17 mouse cellular contexts compared by ENCODE assay signal in the genomic region with DNA sequence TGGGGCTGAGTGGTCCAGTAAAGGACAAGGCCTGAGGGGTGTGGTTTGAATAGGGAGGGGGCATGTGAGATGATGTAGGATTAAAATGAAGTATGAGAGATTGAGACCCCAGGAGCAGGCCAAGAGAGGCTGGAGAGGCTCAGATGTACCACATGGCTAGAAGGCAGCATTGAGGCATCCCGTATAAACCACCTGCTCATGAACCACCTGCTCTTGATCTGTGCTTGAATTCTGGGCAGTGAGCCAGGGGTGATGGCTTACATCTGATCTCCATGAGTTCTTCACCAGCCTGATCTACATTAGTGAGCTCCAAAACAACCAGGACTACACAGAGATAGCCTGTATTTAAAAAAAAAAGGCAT. TPM values are rescaled to one million over a fixed set of nuclear protein-coding genes. Genes with fewer than 3 reads are reported as not detected.
DNase-seq lines count a peak whose midpoint lies in the region; ATAC-seq and TF ChIP-seq lines count a peak whose summit lies in the region.
"Had no signal": no experiment of that assay in that cellular context is flagged by ENCODE, and none has a peak within 500 bp of the region (broad histone marks: within the 10 kb centered on the region; RNA-seq: fewer than 3 reads in every experiment).

No protein-coding gene starts in this region.

- H3K27ac ChIP-seq in kidney, embryonic 15.5 days: no peak overlapping the region
- H3K27ac ChIP-seq in kidney, adult 2 months (ENCODE audit: insufficient read depth, low read depth, low read length): no peak overlapping the region
- no peak overlapping the region for H3K27ac ChIP-seq in neural tube, embryonic 15.5 days (replicated peaks)
- H3K27ac ChIP-seq: liver, embryonic 14.5 days had no signal

- TF ChIP-seq CTCF in kidney, adult 2 months (conservative IDR thresholded peaks at IDR 0.05; ENCODE audit: insufficient read depth, insufficient read length, low read depth, low read length): no peak

- peak; percentile 36 for ATAC-seq in kidney, embryonic 15.5 days (replicated peaks; ENCODE audit: low FRiP score)
- peak; percentile 53 for ATAC-seq in neural tube, embryonic 15.5 days (ENCODE audit: low FRiP score)

- WGBS in kidney, embryonic 15.5 days: 65% methylated on average over 1 of the region's 1 CpGs
- 62% methylated on average over 1 of the region's 1 CpGs for WGBS in kidney, adult 2 months
- 63% methylated on average over 1 of the region's 1 CpGs for WGBS in neural tube, embryonic 15.5 days

- no peak overlapping the region for H3K9ac ChIP-seq in kidney, embryonic 15.5 days
- no peak overlapping the region for H3K9ac ChIP-seq in neural tube, embryonic 15.5 days (replicated peaks)
- H3K9ac ChIP-seq: liver, embryonic 14.5 days had no signal

- no peak overlapping the region for H3K4me2 ChIP-seq in kidney, embryonic 15.5 days
- no peak overlapping the region for H3K4me2 ChIP-seq in neural tube, embryonic 15.5 days

- peaks cover 26% of the 10 kb centered on the region for H3K27me3 ChIP-seq in kidney, embryonic 15.5 days
- no peaks in the 10 kb centered on the region for H3K27me3 ChIP-seq in kidney, adult 2 months (replicated peaks; ENCODE audit: control insufficient read depth, insufficient read depth, low read length)
- H3K27me3 ChIP-seq in neural tube, embryonic 15.5 days (replicated peaks): 0 out of 2 replicates have a peak, but pooled peaks cover 3% of the 10 kb centered on the region

- no peaks in the 10 kb centered on the region; the same call in 1 of the 2 replicates for H3K4me1 ChIP-seq in kidney, embryonic 15.5 days
- H3K4me1 ChIP-seq in kidney, adult 2 months (ENCODE audit: control insufficient read depth, insufficient read depth, low read length): no peaks in the 10 kb centered on the region
- H3K4me1 ChIP-seq in neural tube, embryonic 15.5 days: peaks cover 8% of the 10 kb centered on the region; the same call in 1 of the 2 replicates

- no peaks in the 10 kb centered on the region for H3K9me3 ChIP-seq in kidney, embryonic 15.5 days (replicated peaks)
- H3K9me3 ChIP-seq in neural tube, embryonic 15.5 days (replicated peaks): no peaks in the 10 kb centered on the region

- peak; percentile 51 to 57 for DNase-seq in cerebellum, postnatal 14 days
- DNase-seq in cerebellum, adult 11-12 months: no peak
- DNase-seq in kidney, adult 2 months: no peak
- DNase-seq in retina, postnatal 1 day: peak; percentile 21
- no peak for DNase-seq in retina, embryonic 14.5 days (ENCODE audit: low spot score)
- DNase-seq in urinary bladder, postnatal 14 days (ENCODE audit: low spot score): no peak
- DNase-seq: adrenal gland, postnatal 25 days; cerebellum, adult 11 months; gastrocnemius, postnatal 25 days; kidney, adult 11 months; right cerebral cortex, adult 18-20 months had no signal

- no peaks in the 10 kb centered on the region for H3K36me3 ChIP-seq in kidney, embryonic 15.5 days
- H3K36me3 ChIP-seq in kidney, adult 2 months (ENCODE audit: control insufficient read depth, insufficient read depth, low read length): no peaks in the 10 kb centered on the region
- H3K36me3 ChIP-seq in neural tube, embryonic 15.5 days: no peaks in the 10 kb centered on the region

- TF ChIP-seq POLR2A in kidney, adult 2 months (IDR thresholded peaks at IDR 0.05; ENCODE audit: low read depth, low read length): no peak

- no peak overlapping the region for H3K4me3 ChIP-seq in kidney, embryonic 15.5 days (replicated peaks)
- no peak overlapping the region for H3K4me3 ChIP-seq in kidney, adult 2 months (ENCODE audit: insufficient read depth, low read depth, low read length)
- H3K4me3 ChIP-seq in neural tube, embryonic 15.5 days (replicated peaks): no peak overlapping the region

RNA-seq across cellular contexts. Expression of a gene that starts 2.6 kb away (rescaled TPM):
- polyA plus RNA-seq in kidney, embryonic 15.5 days (2015; fragmentation: Nextera tagmentation; extraction: Ambion mirVana): not detected in 2 replicates
- not detected in 2 replicates for polyA plus RNA-seq in kidney, adult 2 months (2012; rRNA removed)
- 0.33 and 0.36 TPM in 2 replicates for polyA plus RNA-seq in neural tube, embryonic 15.5 days (2015; fragmentation: Nextera tagmentation; extraction: Ambion mirVana)
- polyA plus RNA-seq: forebrain, embryonic 14.5 days; heart, embryonic 14.5 days; liver, embryonic 14.5 days; thymus, postnatal 0 days had no signal

RNA-seq across cellular contexts. Expression of a gene that starts 30.9 kb away (rescaled TPM):
- polyA plus RNA-seq in kidney, embryonic 15.5 days (2015; fragmentation: Nextera tagmentation; extraction: Ambion mirVana): 0.95 and 1.5 TPM in 2 replicates
- polyA plus RNA-seq in kidney, adult 2 months (2012; rRNA removed): 0.35 and 0.45 TPM in 2 replicates
- polyA plus RNA-seq in neural tube, embryonic 15.5 days (2015; fragmentation: Nextera tagmentation; extraction: Ambion mirVana): 24.5 and 30.5 TPM in 2 replicates

RNA-seq across cellular contexts. Expression of a gene that starts 38.6 kb away (rescaled TPM):
- polyA plus RNA-seq in kidney, embryonic 15.5 days (2015; fragmentation: Nextera tagmentation; extraction: Ambion mirVana): 0.59 and 0.95 TPM in 2 replicates
- polyA plus RNA-seq in kidney, adult 2 months (2012; rRNA removed): 0.31 TPM in 2 replicates
- polyA plus RNA-seq in neural tube, embryonic 15.5 days (2015; fragmentation: Nextera tagmentation; extraction: Ambion mirVana): 28.6 and 33.0 TPM in 2 replicates

Comparison
In these comparisons a context has a peak if more than half of its experiments do, and no peak if none do; other contexts are left out.
1. DNase-seq: peak in cerebellum, postnatal 14 days (2 of 2) and retina, postnatal 1 day (single experiment); none in cerebellum, adult 11-12 months (single experiment), kidney, adult 2 months (single experiment), retina, embryonic 14.5 days (single experiment) and urinary bladder, postnatal 14 days (single experiment).
2. RNA of a gene that starts 30.9 kb away (polyA plus RNA-seq): 24.5 to 30.5 TPM in neural tube, embryonic 15.5 days; 0.95 to 1.5 TPM in kidney, embryonic 15.5 days and 0.35 to 0.45 TPM in kidney, adult 2 months; every median in the first group is over 10 times any median in the second.
3. RNA of a gene that starts 38.6 kb away (polyA plus RNA-seq): 28.6 to 33.0 TPM in neural tube, embryonic 15.5 days; 0.59 to 0.95 TPM in kidney, embryonic 15.5 days and 0.31 TPM in kidney, adult 2 months; every median in the first group is over 10 times any median in the second.